Mouse (Mus musculus) adipocyte (in vitro differentiated cells): ENCODE measurements around the gene Sftpa1.

Experiments
- DNase-seq: peaks from one replicate; pipeline ENCODE4 v3.0.0-alpha.2; 2016; ENCODE audit warnings: low spot score

Sftpa1 gene

DNA sequence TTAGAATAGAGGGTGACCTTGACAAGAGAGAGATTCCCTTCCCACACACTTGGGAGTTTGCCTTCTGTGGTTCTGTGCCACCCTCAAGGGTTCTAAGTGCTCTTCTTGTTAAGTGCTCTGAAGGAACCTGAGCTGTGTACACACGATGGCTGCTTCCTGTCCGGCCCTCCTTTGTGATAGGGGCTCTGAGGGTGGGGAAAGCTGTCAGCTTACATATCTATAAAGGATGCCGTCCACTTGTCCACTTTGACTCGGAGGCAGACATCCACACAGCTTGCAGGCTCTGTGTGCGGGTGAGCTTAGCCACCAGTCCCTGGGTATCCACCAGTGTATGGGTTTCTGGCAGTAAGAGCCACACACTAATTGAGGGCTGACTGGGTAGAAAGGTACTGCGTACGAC lies at the start of gene Sftpa1:
TSS of gene Sftpa1 (plus strand) at position 243 of the 400 bp plus-strand sequence.
- DNase-seq: no peak

DNA sequence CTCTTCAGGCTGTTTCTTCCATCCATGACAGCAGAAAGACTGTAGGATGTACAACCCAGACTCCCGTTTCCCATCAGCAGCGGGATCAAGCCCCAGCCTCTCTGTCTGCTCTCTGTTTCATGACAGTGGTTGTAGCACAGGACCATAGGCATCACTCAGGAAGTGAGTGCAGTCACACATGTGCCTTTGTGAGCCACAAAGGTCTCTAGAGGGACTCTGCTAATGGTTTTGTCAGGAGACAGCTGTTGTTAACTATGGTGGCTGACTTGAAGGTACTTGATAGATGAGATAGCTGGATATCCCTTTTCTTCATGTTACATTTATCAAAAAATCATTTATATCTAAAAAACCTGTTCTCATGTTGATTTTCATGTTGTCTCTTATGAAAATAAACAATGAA lies 49.2 kb upstream of the Sftpa1 start:
- DNase-seq: no peak

DNA sequence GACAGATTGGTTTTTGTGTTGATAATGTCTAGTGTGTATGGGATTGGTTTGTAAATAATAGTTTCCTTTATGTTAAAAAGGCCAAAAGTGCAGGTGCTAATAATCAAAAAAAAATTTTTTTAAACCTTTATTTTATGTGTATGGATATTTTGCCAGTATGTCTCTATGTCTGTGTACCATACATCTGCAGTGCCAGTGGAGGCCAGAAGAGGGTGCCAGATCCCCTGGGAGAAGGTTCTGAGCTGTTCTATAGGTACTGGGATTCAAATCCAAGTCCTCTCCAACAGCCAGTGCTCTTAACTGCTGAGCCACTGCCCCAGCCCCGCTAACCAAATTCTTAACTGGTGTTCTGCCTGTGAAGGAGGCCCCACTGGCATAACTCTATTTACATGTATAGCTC lies 44.1 kb upstream of the Sftpa1 start:
- no peak for DNase-seq

DNA sequence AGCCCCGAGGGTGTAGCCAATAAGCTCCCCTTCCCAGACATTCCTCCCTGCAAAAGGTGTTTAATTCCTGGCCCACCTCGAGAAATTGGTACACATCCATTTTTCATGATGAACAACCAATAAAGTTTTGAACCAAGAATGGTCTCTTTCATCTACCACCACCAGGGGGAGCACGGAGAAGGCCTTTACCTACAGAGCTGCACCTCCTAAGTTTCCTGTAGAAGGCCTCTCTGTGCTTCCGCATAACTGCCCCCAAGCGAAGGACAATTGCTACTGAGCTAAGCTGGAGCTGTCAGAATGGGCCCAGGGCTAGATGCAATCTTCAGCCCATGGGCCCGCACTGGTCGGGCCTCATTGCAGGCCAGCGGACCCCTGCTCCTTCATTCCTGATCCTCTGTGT lies 40.8 kb upstream of the Sftpa1 start:
- DNase-seq: no peak

DNA sequence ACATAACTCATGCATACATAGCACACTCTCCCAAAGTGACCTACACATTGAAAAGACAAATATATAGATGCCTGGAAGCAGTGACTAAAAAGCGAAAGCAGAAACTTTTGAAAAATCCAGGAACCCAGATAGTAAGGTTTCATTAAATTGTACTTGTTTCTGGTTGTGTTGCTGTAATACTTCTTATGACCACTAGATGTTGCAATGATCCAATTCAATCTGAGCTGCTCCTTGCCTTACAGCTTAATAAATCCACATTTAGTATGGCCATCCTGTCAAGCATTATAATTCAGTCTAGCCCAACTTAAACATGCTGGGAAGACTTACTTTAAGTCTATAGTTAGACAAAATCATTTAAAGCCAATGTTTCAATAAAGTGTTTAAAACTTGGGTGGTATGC lies 37.5 kb upstream of the Sftpa1 start:
- peak; percentile 5 for DNase-seq

DNA sequence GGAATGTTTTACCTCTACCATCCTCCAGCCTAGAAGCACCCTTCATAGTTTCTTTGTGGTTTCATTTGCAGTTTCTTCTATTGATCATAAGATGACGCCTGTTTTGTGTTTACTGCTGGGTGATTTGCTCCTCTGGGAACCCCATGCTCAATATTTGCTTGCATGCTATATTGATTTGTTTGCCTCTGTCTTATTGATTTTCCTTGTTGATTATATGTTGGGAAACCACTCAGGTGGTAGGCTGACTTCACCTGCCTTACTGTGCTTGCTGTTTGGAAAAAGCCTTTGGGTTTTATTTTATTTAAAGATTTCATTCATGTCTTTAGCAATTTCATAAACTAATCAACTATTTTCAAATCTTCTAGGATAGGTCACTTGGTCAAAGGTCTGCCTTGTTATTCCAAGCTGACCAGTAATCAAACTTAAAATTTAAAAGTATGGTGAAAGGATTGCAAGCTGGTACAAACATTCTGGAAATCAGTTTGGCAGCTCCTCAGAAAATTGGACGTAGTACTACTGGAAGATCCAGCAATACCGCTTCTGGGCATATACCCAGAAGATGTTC lies 35.2 kb upstream of the Sftpa1 start:
- no peak for DNase-seq

DNA sequence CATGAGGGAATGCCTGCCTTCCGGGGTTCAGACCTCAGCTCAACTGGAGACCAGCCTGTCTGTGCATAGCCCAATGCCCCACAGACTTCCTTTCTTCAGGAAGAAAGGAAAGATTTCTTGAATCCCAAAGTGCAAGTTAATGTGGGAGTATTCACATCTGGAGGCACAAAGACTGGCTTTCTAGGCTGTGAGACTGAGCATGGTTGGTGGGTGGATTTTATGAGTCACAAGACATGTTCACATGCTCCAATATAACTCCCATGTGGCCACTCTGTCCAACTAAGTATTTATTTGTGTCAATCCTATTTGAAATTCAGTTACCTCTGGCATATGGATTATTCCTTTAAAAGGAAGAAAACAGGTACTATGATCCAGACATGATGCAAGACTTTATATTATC lies 32.9 kb upstream of the Sftpa1 start:
- DNase-seq: no peak

DNA sequence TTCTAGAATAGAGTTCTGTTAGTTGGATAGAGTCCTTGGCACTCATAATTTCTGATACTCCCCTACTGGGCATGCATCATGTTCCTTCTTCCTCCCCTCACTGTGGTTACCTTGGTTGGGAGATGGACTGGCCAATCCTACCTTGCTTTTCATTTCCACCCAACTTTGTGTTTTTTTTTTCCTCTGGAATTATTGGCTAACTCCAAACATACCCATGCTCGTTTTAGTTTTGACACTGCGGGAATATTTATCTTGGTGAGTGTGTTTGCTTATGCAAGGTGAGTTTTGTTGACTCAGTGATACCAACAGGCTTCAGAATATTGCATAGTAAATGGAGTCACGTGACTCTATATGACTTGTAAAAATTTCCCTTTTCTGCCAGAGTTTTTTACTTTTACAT lies 30.9 kb upstream of the Sftpa1 start:
- no peak for DNase-seq

DNA sequence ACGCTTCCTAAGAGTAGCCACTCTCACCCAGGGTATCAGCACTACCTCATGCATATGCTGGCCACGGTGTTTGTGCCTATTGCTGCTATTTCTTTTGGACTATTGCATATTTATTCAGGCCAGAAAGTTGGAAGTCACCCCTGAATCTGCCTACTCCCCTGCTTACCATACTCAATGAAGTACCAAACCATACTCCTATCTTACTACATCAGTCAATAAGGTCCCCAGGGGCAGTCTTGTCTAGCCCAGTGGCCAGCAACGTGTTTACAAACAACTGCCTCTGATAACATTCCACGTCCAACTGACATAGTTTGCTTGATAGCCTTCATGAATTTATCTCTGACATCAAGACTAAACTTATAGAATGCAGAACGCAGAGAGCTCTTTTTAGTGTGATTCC lies 30.3 kb upstream of the Sftpa1 start:
- DNase-seq: no peak

DNA sequence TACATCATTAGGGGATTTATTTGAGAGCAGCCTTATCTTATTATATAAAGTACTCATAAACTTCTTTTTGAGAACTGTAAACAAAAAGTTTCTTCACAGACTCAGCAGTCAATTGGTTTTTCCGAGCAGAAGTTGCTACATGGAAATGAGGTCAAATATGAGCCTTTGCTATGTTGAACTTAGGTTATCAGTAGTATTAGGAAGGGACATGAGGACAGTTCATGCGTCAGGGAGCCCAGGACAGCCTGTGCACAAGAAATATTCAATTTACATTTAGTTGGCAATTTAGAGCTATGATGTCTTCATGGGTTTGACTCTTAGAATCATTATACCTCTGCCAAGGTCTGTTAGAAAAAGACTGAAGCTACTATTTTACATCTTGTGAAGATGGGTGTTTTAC lies 29.3 kb upstream of the Sftpa1 start:
- DNase-seq: no peak

DNA sequence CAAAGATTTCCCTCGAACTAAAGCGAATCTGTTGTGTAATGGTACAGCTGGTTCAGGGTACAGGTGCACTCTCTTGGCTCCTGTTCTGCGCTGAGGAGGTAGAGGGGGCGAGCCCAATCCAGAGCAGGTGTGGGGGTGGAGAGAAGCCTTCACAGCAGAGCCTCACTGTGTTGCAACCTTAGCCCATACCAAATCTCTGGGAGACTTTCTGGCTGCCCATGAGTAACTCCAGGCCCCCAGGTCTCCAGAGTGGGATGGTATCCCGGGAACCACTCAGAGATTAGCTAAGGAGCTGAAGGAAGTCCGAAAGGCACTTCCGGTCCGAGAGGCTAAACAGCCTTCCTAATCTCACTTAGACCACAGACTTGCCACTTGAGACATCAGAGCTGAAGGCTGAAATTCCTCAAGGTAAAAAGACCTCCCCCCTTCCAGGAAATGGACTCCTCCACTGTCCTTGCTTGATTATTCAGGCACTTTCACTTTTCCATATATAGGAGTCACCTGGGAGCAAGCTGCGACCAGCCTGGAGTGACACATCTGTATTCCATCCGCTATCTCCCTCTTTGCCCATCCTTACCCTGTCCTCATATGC lies 26.6 kb upstream of the Sftpa1 start, which contains the start of gene Mat1a:
TSS of gene Mat1a (plus strand) at position 183 of the 592 bp plus-strand sequence.
- no peak for DNase-seq

DNA sequence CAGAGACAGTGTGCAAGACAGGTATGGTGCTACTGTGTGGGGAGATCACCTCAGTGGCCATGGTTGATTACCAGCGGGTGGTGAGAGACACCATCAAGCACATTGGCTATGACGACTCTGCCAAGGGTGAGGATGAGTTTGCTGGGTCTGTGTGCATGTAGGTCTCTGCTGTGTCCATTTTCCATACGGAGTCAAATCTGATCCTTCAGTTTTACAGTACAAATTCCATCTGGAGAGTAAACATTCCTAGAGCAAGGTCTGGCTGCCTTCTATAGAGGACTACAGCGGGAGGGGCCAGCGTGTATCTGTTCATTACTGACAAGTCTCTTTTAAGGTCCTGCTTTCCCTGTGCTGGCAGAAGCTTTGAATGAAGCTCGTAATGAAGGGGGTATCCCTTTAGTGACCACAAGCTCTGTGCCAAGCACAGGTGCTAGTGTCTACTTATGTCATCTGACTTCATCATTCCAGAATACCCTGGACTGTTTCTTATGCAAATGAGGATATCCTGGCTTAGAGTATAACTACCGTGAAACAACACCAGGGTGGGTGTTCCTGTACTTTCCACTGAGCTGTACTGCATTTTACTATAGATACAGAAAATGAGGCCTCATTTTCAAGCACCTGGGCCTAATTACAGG lies 20.4 kb upstream of the Sftpa1 start:
- DNase-seq: no peak

DNA sequence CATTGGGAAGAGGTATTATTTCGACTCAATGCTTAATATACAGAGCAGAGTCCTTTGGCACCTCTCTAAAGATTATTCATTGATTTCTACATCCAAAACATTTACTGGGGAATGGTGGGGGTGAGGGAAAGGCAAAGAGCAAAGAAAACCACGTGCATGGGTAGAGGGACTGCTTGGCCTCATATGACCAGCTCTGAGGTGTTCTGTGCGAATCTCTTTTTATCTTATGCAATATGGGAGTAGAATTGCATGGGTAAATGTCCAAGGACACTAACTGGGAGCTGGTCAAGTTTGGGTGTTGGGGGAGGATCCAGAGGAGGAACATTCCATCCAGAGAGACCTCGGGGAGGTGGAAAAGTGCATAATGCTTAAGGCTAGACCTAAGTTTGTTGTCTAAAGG lies 18.6 kb upstream of the Sftpa1 start:
- no peak for DNase-seq

DNA sequence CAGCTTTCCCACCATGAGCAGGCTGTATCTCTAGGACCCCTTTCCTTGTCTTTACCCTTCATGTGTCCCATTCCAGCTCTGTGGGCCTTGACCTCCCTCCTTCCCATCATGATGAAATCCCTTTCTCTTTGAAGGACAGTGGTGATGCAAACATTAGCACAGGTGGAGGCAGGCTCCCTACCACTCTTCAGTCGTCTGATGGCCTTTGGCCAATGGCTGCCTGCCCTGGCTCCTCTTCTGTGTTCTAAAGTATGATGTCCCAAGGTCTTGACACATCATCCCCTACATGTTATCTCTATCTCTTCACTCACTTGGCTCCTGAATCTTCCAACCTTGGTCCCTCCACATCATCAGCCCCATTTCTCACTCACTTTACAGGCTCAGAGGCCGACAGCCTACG lies 15.3 kb upstream of the Sftpa1 start:
- DNase-seq: no peak

DNA sequence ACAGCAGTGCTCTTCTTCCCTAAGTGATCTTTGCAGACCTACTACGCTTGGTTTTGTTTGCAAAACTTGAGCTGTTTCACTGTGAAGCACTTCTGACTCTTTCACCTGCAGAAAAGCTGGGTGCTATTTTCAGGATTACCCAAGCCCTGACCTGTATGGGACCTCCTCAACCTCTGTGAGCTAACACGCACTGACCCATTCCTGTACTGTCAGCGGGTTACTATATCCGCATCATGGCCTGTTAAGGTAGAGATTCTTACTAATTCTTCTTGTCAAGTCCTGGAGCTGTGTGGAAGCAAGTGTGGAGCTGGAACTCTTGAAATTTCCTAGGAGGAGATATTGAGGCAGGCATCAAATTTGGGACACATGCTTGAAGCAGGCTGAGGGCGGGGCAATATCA lies 6.9 kb upstream of the Sftpa1 start:
- DNase-seq: no peak

DNA sequence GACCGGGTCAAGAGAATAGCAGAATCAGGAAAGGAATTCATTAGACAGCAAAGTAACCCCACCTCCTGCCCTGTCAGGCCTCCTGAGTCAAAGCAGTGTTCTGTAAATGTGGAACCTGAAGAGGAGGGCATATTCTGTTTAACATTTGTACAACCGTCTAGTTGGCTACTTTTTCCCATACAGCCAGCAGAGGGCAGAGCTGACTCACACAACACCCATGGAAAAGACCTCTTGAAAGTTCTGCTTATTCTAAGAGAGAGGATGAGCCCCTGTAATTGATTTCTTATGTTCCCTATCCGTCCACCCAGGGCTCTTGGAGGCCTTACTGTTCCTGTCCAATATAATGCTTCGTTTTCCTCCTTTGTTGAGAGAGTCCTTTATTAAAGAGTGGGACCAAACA lies 3.6 kb upstream of the Sftpa1 start:
- DNase-seq: no peak

DNA sequence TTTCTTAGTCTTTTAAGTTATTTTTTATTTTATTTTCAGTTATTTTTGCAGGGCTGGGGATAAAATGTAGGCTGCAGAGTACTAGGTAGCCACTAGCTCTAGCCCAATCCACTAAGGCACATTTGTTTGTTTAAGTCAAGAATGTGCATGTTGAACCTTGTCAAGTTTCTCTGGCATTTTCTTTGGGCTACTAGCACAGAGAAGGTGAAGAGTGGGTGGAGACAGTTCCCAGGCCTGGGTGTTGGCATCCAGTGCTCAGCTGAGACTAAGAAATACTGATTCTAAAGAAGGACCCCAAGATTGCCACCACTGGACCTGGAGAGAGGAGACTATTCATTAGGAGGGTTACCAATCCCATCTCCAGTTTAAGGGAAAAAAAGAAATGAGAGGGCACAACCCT lies 5.4 kb downstream of the Sftpa1 start:
- no peak for DNase-seq

DNA sequence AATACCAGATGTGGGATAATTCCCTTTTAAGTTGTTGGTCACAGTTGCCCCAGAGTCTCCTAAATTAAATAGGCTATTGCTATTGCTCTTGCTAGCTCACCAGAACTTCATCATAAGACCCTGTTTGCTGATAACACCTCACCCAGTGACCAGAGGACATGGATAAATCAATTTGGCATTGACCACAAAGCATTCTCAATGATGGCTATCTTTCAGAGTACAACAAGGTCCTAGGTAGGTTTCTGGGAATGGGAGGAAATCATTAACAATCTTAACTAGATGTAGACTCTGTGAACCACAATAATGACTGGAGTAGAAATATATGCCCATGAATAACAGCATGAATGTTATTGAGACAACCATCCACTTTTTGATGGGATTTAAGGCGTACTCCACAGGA lies 9.1 kb downstream of the Sftpa1 start:
- DNase-seq: no peak

DNA sequence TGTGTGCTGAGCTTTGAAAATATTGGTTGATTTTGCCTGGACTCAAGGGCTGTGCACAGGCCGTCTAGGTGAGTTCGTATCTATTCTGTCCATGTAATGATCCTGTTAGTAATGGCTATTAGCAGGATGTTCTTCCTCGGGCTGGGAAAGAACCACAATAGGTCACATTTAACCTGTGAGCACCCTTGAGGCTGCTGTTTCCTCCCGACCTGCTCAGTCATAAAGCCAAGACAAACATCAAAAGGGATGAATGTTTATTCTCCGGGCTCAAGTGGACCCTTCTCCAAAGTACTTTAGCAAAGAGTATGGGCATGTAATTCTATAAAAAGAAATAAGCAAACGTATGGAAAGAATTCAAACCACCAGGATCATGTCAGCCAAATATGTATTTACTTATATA lies 14.5 kb downstream of the Sftpa1 start:
- DNase-seq: no peak

DNA sequence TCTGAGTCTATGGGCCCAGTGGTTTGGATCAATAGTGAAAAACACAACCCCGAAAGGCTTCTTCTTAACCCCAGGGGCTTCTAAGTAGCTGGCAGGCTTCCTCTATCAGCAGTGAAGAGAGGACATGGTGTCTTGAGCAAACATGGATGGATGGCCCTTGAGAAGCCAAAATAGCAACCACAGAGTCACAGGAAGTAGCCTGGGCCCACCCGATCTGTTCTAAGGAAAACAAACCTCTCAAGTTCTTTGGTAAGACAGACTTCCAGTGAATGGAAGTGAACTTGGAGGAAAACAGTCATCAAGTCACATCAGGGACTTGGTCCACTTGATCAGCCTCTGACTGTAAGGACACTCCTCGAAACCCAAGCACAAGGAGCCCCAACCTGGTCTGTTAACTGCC lies 15.3 kb downstream of the Sftpa1 start:
- DNase-seq: no peak

DNA sequence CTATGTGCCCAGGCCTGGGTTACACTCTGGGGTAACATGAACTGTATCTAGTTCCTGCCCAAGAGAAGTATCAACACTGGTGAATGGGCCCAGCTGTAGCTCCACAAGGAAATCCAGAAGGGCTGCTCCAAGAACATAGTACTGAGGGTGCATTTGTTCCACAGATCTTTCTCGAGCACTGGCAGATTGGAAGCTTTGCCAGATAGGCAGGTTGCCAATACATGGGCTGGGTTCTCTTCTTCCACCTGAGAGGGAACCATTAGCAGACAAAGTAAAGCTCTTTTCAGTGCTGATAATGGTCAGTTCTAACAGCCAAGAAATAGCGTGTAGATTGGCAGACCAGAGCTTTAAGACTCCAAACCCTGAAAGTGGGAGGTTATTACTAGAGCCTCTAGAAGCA lies 15.8 kb downstream of the Sftpa1 start:
- no peak for DNase-seq

DNA sequence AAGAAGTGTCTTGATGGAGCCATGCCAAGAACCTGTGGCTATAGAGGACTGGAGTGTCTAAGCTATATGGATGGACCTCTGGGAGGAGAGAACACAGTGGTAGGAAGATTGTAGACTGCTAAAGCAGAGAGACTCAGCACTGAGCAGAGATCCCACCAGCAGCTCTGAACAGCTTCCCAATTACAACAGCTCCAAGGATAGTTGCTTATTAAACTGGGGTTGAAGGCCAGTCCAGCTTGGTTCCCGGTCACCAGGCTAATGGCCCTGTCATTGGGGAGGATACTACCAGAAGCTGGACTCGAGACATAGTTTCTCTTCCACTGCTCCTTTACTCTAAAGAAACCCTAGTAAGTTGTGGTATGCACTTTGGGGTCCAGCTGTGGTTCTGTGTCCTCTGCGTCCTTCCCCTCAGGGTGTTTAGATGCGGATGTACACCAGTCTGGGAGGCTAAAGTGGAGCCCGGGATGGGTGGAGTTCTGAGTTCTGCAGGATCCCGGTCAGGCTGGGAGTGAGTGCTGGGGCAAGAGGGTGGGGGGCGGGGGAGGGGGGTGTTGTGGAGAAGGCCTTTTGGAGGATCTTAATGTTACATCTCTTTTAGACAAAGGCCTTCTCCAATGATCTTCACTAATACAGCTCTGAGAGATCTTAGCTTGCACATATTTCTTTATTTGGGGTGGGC lies 19.8 kb downstream of the Sftpa1 start, which contains the start of gene Mbl1:
TSS of gene Mbl1 (plus strand) at position 239 of the 679 bp plus-strand sequence.
- no peak for DNase-seq

DNA sequence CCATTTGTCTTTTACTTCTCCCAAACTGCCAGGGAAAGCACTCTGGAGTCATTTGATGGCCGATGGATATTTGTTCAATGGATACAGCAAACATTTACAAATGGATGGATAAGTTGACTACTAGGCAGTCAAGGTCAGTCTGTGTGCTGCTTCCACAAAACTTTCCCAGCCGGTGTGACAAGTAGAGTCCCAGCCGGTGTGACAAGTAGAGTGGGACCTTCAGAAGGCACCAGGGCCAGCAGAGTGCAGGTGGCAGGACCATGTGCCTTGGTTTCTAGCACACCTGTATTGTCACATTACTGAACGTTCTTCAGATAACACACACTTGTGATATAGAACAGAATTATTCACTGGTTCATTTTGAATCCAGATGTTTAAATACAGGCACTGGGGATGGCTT lies 28.5 kb downstream of the Sftpa1 start:
- DNase-seq: no peak
